Comparison of ENCODE assay signal across 13 mouse cellular contexts in the genomic region with DNA sequence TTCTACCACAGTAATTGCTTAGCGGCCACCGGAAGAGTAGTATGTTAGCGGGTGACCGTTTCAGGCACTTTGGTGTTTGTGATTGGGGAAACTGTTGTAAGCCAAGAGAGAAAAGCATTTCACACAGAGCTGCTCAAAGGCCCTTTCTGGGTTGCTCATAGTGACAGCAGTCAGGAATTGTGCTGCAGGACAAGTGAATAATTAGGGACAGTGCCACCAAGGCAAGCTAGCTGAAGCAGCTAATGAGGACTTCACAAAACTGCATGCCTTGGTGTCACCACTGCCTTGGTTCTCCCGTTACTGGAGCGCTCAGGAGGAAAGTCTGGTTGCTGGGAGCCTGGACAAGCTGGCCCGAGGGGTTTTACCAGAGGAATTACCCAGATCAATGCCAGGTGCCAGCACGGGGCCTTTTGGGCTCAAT.
DNase-seq lines count a peak whose midpoint lies in the region; ATAC-seq and TF ChIP-seq lines count a peak whose summit lies in the region.
"Had no signal": no experiment of that assay in that cellular context is flagged by ENCODE, and none has a peak within 500 bp of the region (broad histone marks: within the 10 kb centered on the region; RNA-seq: fewer than 3 reads in every experiment).

No protein-coding gene starts in this region.

- ATAC-seq in lung, embryonic 14.5 days (ENCODE audit: insufficient read depth), result no peak
- ATAC-seq in forebrain, embryonic 13.5 days, result peak; percentile 85
- peak; percentile 70 for ATAC-seq in midbrain, postnatal 0 days (ENCODE audit: low FRiP score)

- H3K36me3 ChIP-seq in lung, embryonic 14.5 days (ENCODE audit: insufficient read depth), result no peaks in the 10 kb centered on the region
- H3K36me3 ChIP-seq in forebrain, embryonic 13.5 days (ENCODE audit: poor library complexity, severe bottlenecking), result no peaks in the 10 kb centered on the region
- H3K36me3 ChIP-seq in midbrain, postnatal 0 days (ENCODE audit: insufficient read depth, low read length), result no peaks in the 10 kb centered on the region
- H3K36me3 ChIP-seq: limb, embryonic 15.5 days had no signal

- no peaks in the 10 kb centered on the region for H3K9me3 ChIP-seq in lung, embryonic 14.5 days (ENCODE audit: low read depth, low read length)
- no peaks in the 10 kb centered on the region for H3K9me3 ChIP-seq in forebrain, embryonic 13.5 days (replicated peaks)
- no peaks in the 10 kb centered on the region for H3K9me3 ChIP-seq in midbrain, postnatal 0 days (ENCODE audit: low read length)
- H3K9me3 ChIP-seq: limb, embryonic 15.5 days had no signal

- H3K27me3 ChIP-seq in lung, embryonic 14.5 days (ENCODE audit: insufficient read depth, low read length), result no peaks in the 10 kb centered on the region
- no peaks in the 10 kb centered on the region for H3K27me3 ChIP-seq in forebrain, embryonic 13.5 days
- H3K27me3 ChIP-seq in midbrain, postnatal 0 days (ENCODE audit: insufficient read depth, low read length), result no peaks in the 10 kb centered on the region
- H3K27me3 ChIP-seq: limb, embryonic 15.5 days had no signal

- TF ChIP-seq CTCF in lung, embryonic 14.5 days (IDR thresholded peaks at IDR 0.05; ENCODE audit: low read depth), result no peak
- no peak for TF ChIP-seq CTCF in midbrain, postnatal 0 days (IDR thresholded peaks at IDR 0.05)

- intact Hi-C loops in left cerebral cortex, postnatal 36 days (cut with DNase I), result loop anchor here (10.0 kb wide), 1 partner anchor 497 kb away; no protein-coding TSS in a partner anchor

- H3K9ac ChIP-seq in lung, embryonic 14.5 days, result no peak overlapping the region
- no peak overlapping the region for H3K9ac ChIP-seq in forebrain, embryonic 13.5 days
- no peak overlapping the region for H3K9ac ChIP-seq in midbrain, postnatal 0 days (replicated peaks; ENCODE audit: low read length, poor library complexity, severe bottlenecking)
- H3K9ac ChIP-seq: limb, embryonic 15.5 days had no signal

- no peak overlapping the region for H3K27ac ChIP-seq in lung, embryonic 14.5 days (ENCODE audit: low read depth)
- H3K27ac ChIP-seq in forebrain, embryonic 13.5 days, result no peak overlapping the region; the same call in 1 of the 2 replicates
- H3K27ac ChIP-seq in midbrain, postnatal 0 days (ENCODE audit: low read depth, low read length), result no peak overlapping the region
- H3K27ac ChIP-seq: limb, embryonic 15.5 days had no signal

- no peaks in the 10 kb centered on the region for H3K4me1 ChIP-seq in lung, embryonic 14.5 days (ENCODE audit: insufficient read depth)
- H3K4me1 ChIP-seq in forebrain, embryonic 13.5 days, result peaks cover 9% of the 10 kb centered on the region; the same call in 1 of the 2 replicates
- H3K4me1 ChIP-seq in midbrain, postnatal 0 days (ENCODE audit: insufficient read depth, low read length), result no peaks in the 10 kb centered on the region
- H3K4me1 ChIP-seq: limb, embryonic 15.5 days had no signal

- H3K4me2 ChIP-seq in lung, embryonic 14.5 days, result no peak overlapping the region
- peak overlapping the region; percentile 37 for H3K4me2 ChIP-seq in forebrain, embryonic 13.5 days
- no peak overlapping the region for H3K4me2 ChIP-seq in midbrain, postnatal 0 days (ENCODE audit: low read depth, low read length, poor library complexity, severe bottlenecking)
- H3K4me2 ChIP-seq: limb, embryonic 15.5 days had no signal

- peak; percentile 12 to 15 for DNase-seq in cerebellum, postnatal 14 days
- DNase-seq in cerebellum, postnatal 36 days, result no peak
- DNase-seq in lung, embryonic 14.5 days, result peak; percentile 54
- no peak for DNase-seq in lung, postnatal 10 days
- DNase-seq in midbrain, postnatal 0 days (ENCODE audit: low spot score), result peak; percentile 65
- no peak for DNase-seq in spleen, postnatal 14 days (ENCODE audit: low spot score in 2 of 2)
- DNase-seq in left cerebral cortex, postnatal 36 days (ENCODE audit: low spot score in 2 of 2), result no peak
- DNase-seq: embryo, embryonic 11 days; heart, postnatal 14 days; kidney, adult 18-20 months; thymus, adult 2 months had no signal

- 70% methylated on average over 8 of the region's 8 CpGs for WGBS in lung, embryonic 14.5 days
- WGBS in forebrain, embryonic 13.5 days, result 31% methylated on average over 8 of the region's 8 CpGs
- WGBS in midbrain, postnatal 0 days, result 75% methylated on average over 8 of the region's 8 CpGs

- H3K4me3 ChIP-seq in lung, embryonic 14.5 days (ENCODE audit: low read depth, low read length), result no peak overlapping the region
- no peak overlapping the region for H3K4me3 ChIP-seq in forebrain, embryonic 13.5 days
- no peak overlapping the region for H3K4me3 ChIP-seq in midbrain, postnatal 0 days (ENCODE audit: low read depth, low read length)
- H3K4me3 ChIP-seq: limb, embryonic 15.5 days had no signal

Comparison
In these comparisons a context has a peak if more than half of its experiments do, and no peak if none do; other contexts are left out.
1. DNase-seq: peak in cerebellum, postnatal 14 days (2 of 2), lung, embryonic 14.5 days (single experiment) and midbrain, postnatal 0 days (single experiment); none in cerebellum, postnatal 36 days (0 of 2), lung, postnatal 10 days (single experiment), spleen, postnatal 14 days (0 of 2) and left cerebral cortex, postnatal 36 days (0 of 2).